Mouse (Mus musculus): ENCODE measurements around the gene Tnrc6b. TPM values are rescaled to one million over a fixed set of nuclear protein-coding genes. Genes with fewer than 3 reads are reported as not detected.

The Tnrc6b gene
- polyA plus RNA-seq, 1 experiment from 2014 or later = 10.1 TPM

GRCm38 (mm10) chr15:80832808-80833207, 121.7 kb downstream of the Tnrc6b start:
- Histone ChIP-seq H3K4me3 (ENCODE audit: low read depth, low read length) (no peak overlapping the region), H3K4me2 (replicated peaks; ENCODE audit: low read depth, low read length) (no peak overlapping the region), H3K4me1 (ENCODE audit: insufficient read depth, low read depth, low read length) (peaks cover 4% of the 10 kb centered on the region; the same call in 1 of the 2 replicates), H3K27me3 (replicated peaks; ENCODE audit: insufficient read depth, low read length) (no peaks in the 10 kb centered on the region), H3K9ac (replicated peaks; ENCODE audit: low read depth) (no peak overlapping the region), H3K36me3 (ENCODE audit: insufficient read depth, low read length) (no peaks in the 10 kb centered on the region), H3K27ac (ENCODE audit: low read length) (no peak overlapping the region), H3K9me3 (ENCODE audit: low read length) (no peaks in the 10 kb centered on the region)
- 35% methylated on average over 3 of the region's 3 CpGs for WGBS
- TF ChIP-seq CTCF (IDR thresholded peaks at IDR 0.05) (no peak), EP300 (IDR thresholded peaks at IDR 0.05) (no peak)
- DNase-seq (ENCODE audit: low spot score) = no peak
- no peak for ATAC-seq

GRCm38 (mm10) chr15:80836246-80836645, 125.1 kb downstream of the Tnrc6b start:
- Histone ChIP-seq H3K36me3 (ENCODE audit: insufficient read depth, low read length) (no peaks in the 10 kb centered on the region), H3K4me1 (ENCODE audit: insufficient read depth, low read depth, low read length) (peaks cover 8% of the 10 kb centered on the region; the same call in 1 of the 2 replicates), H3K4me3 (ENCODE audit: low read depth, low read length) (no peak overlapping the region), H3K27ac (ENCODE audit: low read length) (no peak overlapping the region), H3K27me3 (replicated peaks; ENCODE audit: insufficient read depth, low read length) (no peaks in the 10 kb centered on the region), H3K4me2 (replicated peaks; ENCODE audit: low read depth, low read length) (no peak overlapping the region), H3K9ac (replicated peaks; ENCODE audit: low read depth) (no peak overlapping the region), H3K9me3 (ENCODE audit: low read length) (no peaks in the 10 kb centered on the region)
- no peak for DNase-seq (ENCODE audit: low spot score)
- TF ChIP-seq CTCF (IDR thresholded peaks at IDR 0.05) = no peak
- TF ChIP-seq EP300 (IDR thresholded peaks at IDR 0.05) = no peak
- WGBS = 58% methylated on average over 3 of the region's 3 CpGs
- no peak for ATAC-seq

- no peaks in the 10 kb centered on the region for H3K27me3 ChIP-seq (replicated peaks; ENCODE audit: insufficient read depth, low read length)
- ATAC-seq = no peak
- no peak overlapping the region for H3K9ac ChIP-seq (replicated peaks; ENCODE audit: low read depth)
- no peaks in the 10 kb centered on the region for H3K36me3 ChIP-seq (ENCODE audit: insufficient read depth, low read length)
- WGBS = 57% methylated on average over 4 of the region's 4 CpGs
- H3K4me3 ChIP-seq (ENCODE audit: low read depth, low read length) = no peak overlapping the region
- H3K4me2 ChIP-seq (replicated peaks; ENCODE audit: low read depth, low read length) = no peak overlapping the region
- H3K9me3 ChIP-seq (ENCODE audit: low read length) = no peaks in the 10 kb centered on the region
- TF ChIP-seq EP300 (IDR thresholded peaks at IDR 0.05) (no peak), CTCF (IDR thresholded peaks at IDR 0.05) (no peak)
- no peak for DNase-seq (ENCODE audit: low spot score)
- no peak overlapping the region for H3K27ac ChIP-seq (ENCODE audit: low read length)
- H3K4me1 ChIP-seq (ENCODE audit: insufficient read depth, low read depth, low read length) = peaks cover 14% of the 10 kb centered on the region; the same call in 1 of the 2 replicates
Measured at GRCm38 (mm10) chr15:80838836-80839235, 127.7 kb downstream of the Tnrc6b start.

GRCm38 (mm10) chr15:80839653-80840420, 128.7 kb downstream of the Tnrc6b start:
- DNase-seq (ENCODE audit: low spot score) (no peak), ATAC-seq (0 out of 2 replicates have a peak, but pooled peaks have one; percentile 26)
- Histone ChIP-seq H3K27me3 (replicated peaks; ENCODE audit: insufficient read depth, low read length) (no peaks in the 10 kb centered on the region), H3K9me3 (ENCODE audit: low read length) (no peaks in the 10 kb centered on the region), H3K9ac (replicated peaks; ENCODE audit: low read depth) (no peak overlapping the region), H3K4me1 (ENCODE audit: insufficient read depth, low read depth, low read length) (peaks cover 14% of the 10 kb centered on the region; the same call in 1 of the 2 replicates), H3K4me2 (replicated peaks; ENCODE audit: low read depth, low read length) (no peak overlapping the region), H3K4me3 (ENCODE audit: low read depth, low read length) (no peak overlapping the region), H3K36me3 (ENCODE audit: insufficient read depth, low read length) (no peaks in the 10 kb centered on the region), H3K27ac (ENCODE audit: low read length) (no peak overlapping the region)
- TF ChIP-seq CTCF (IDR thresholded peaks at IDR 0.05) = no peak
- no peak for TF ChIP-seq EP300 (IDR thresholded peaks at IDR 0.05)
- 62% methylated on average over 9 of the region's 9 CpGs for WGBS

GRCm38 (mm10) chr15:80844262-80844661, 133.1 kb downstream of the Tnrc6b start:
- WGBS = 87% methylated on average over 1 of the region's 1 CpGs
- no peak for ATAC-seq
- TF ChIP-seq CTCF (IDR thresholded peaks at IDR 0.05) (no peak), EP300 (IDR thresholded peaks at IDR 0.05) (no peak)

GRCm38 (mm10) chr15:80844926-80845325, 133.8 kb downstream of the Tnrc6b start:
- Histone ChIP-seq H3K36me3 (ENCODE audit: insufficient read depth, low read length) (no peaks in the 10 kb centered on the region), H3K4me1 (ENCODE audit: insufficient read depth, low read depth, low read length) (0 out of 2 replicates have a peak, but pooled peaks cover 6% of the 10 kb centered on the region), H3K4me3 (ENCODE audit: low read depth, low read length) (no peak overlapping the region), H3K27ac (ENCODE audit: low read length) (no peak overlapping the region), H3K27me3 (replicated peaks; ENCODE audit: insufficient read depth, low read length) (no peaks in the 10 kb centered on the region), H3K9me3 (ENCODE audit: low read length) (no peaks in the 10 kb centered on the region), H3K4me2 (replicated peaks; ENCODE audit: low read depth, low read length) (no peak overlapping the region), H3K9ac (replicated peaks; ENCODE audit: low read depth) (no peak overlapping the region)
- TF ChIP-seq CTCF (IDR thresholded peaks at IDR 0.05) = no peak
- TF ChIP-seq EP300 (IDR thresholded peaks at IDR 0.05) = no peak
- WGBS = 86% methylated on average over 2 of the region's 2 CpGs
- DNase-seq (ENCODE audit: low spot score) = no peak
- no peak for ATAC-seq

More at GRCm38 (mm10) chr15:80844262-80844661, 133.1 kb downstream of the Tnrc6b start:
- Histone ChIP-seq H3K9ac (replicated peaks; ENCODE audit: low read depth) (no peak overlapping the region), H3K36me3 (ENCODE audit: insufficient read depth, low read length) (no peaks in the 10 kb centered on the region), H3K9me3 (ENCODE audit: low read length) (no peaks in the 10 kb centered on the region), H3K27ac (ENCODE audit: low read length) (no peak overlapping the region), H3K4me3 (ENCODE audit: low read depth, low read length) (no peak overlapping the region), H3K4me1 (ENCODE audit: insufficient read depth, low read depth, low read length) (0 out of 2 replicates have a peak, but pooled peaks cover 6% of the 10 kb centered on the region), H3K27me3 (replicated peaks; ENCODE audit: insufficient read depth, low read length) (no peaks in the 10 kb centered on the region), H3K4me2 (replicated peaks; ENCODE audit: low read depth, low read length) (no peak overlapping the region)
- DNase-seq (ENCODE audit: low spot score) = no peak

Data from lung, postnatal 0 days (tissue).